Mouse (Mus musculus) liver, embryonic 15.5 days (tissue): ENCODE measurements around the gene Fam171a1. TPM values are rescaled to one million over a fixed set of nuclear protein-coding genes. Genes with fewer than 3 reads are reported as not detected.
"Not testable (repeated sequence)": the region's sequence is repeated elsewhere in the genome, so short reads cannot be mapped to it uniquely, and the experiment has no call there.

Source experiments
- ATAC-seq: fragments of 200-750 bp; cut with Nextera tagmentation; 2 replicates; pipeline ENCODE4 v1.8.0; 2017; ENCODE audit warnings: moderate number of reproducible peaks, mild to moderate bottlenecking, moderate library complexity; ENCODE audit not compliant: insufficient read depth
- H3K27ac ChIP-seq: fragments of 300-500 bp; sonication (generic); replicated peaks from 2 replicates; pipeline ENCODE4 v1.5.1; 2015; ENCODE audit warnings: mild to moderate bottlenecking, inconsistent platforms
- H3K27me3 ChIP-seq: fragments of 300-500 bp; sonication (generic); 2 replicates; pipeline ENCODE4 v1.6.1; 2015; ENCODE audit warnings: mild to moderate bottlenecking, inconsistent platforms
- H3K36me3 ChIP-seq: fragments of 300-500 bp; sonication (generic); replicated peaks from 2 replicates; pipeline ENCODE4 v1.6.1; 2015; ENCODE audit warnings: moderate library complexity, mild to moderate bottlenecking, inconsistent platforms
- H3K4me1 ChIP-seq: fragments of 300-500 bp; sonication (generic); replicated peaks from 2 replicates; pipeline ENCODE4 v1.6.1; 2015; ENCODE audit warnings: inconsistent platforms
- H3K4me2 ChIP-seq: fragments of 300-500 bp; sonication (generic); 2 replicates; pipeline ENCODE4 v1.6.1; 2015; ENCODE audit warnings: moderate library complexity, mild to moderate bottlenecking, inconsistent platforms
- H3K4me3 ChIP-seq: fragments of 300-500 bp; sonication (generic); replicated peaks from 2 replicates; pipeline ENCODE4 v1.5.1; 2015; ENCODE audit warnings: mild to moderate bottlenecking, inconsistent platforms
- H3K9ac ChIP-seq: fragments of 300-500 bp; sonication (generic); 2 replicates; pipeline ENCODE4 v1.6.1; 2015; ENCODE audit warnings: moderate library complexity, mild to moderate bottlenecking, inconsistent platforms
- H3K9me3 ChIP-seq: fragments of 300-500 bp; sonication (generic); replicated peaks from 2 replicates; pipeline ENCODE4 v1.6.1; 2016; ENCODE audit warnings: inconsistent platforms
- WGBS: fragments of 180-500 bp; shearing (Covaris S2); methylation state at CpG from one replicate; pipeline ENCODE4 v1.1.7; 2015; ENCODE audit warnings: mixed read lengths; ENCODE audit not compliant: insufficient replicate concordance; 5-methylcytosine and 5-hydroxymethylcytosine counted together
- polyA plus RNA-seq: library from polyadenylated mRNA; unstranded; fragments of >200 nt; fragmentation: Nextera tagmentation; extraction: Ambion mirVana; gene quantifications from 2 replicates; pipeline ENCODE4 v1.2.1, GENCODE M21; 2015

The Fam171a1 gene
- polyA plus RNA-seq, 1 experiment from 2014 or later = 2.8 TPM

- Histone ChIP-seq H3K9me3 (no peaks in the 10 kb centered on the region), H3K27ac (no peak overlapping the region), H3K27me3 (no peaks in the 10 kb centered on the region), H3K9ac (no peak overlapping the region), H3K36me3 (no peaks in the 10 kb centered on the region), H3K4me3 (no peak overlapping the region), H3K4me2 (no peak overlapping the region), H3K4me1 (no peaks in the 10 kb centered on the region)
- no peak for ATAC-seq
- WGBS = 69% methylated on average over 5 of the region's 5 CpGs
Observed at GRCm38 (mm10) chr2:3174890-3175289, 60.9 kb downstream of the Fam171a1 start.

DNA sequence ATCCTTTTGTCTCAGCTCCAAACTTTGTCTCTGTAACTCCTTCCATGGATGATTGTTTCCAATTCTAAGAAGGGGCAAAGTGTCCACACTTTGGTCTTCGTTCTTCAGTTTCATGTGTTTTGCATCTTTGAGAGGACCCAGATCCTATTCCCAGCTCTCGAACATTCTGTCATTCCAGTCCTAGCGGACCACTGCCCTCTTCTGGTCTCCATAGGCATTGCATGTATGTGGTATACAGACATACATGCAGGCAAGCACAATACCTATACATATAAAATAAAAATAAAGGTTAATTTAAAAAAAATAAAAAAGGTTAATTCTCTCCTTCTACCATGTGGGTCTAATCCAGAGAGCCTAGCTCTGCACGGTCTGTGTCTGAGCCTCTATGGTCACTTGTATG is 62.0 kb downstream of the Fam171a1 start:
- H3K9me3 ChIP-seq, H3K4me3 ChIP-seq, H3K36me3 ChIP-seq, H3K27ac ChIP-seq, H3K27me3 ChIP-seq, H3K9ac ChIP-seq, H3K4me2 ChIP-seq, ATAC-seq, H3K4me1 ChIP-seq: not testable (repeated sequence)
- 63% methylated on average over 4 of the region's 4 CpGs for WGBS

- no peaks in the 10 kb centered on the region for H3K36me3 ChIP-seq
- WGBS = 65% methylated on average over 3 of the region's 3 CpGs
Observed at GRCm38 (mm10) chr2:3176751-3177150, 62.7 kb downstream of the Fam171a1 start.

GRCm38 (mm10) chr2:3180550-3180949 is 66.5 kb downstream of the Fam171a1 start:
- WGBS = 66% methylated on average over 4 of the region's 4 CpGs
- no peak overlapping the region for H3K9ac ChIP-seq
- no peak overlapping the region for H3K4me2 ChIP-seq
- no peaks in the 10 kb centered on the region for H3K36me3 ChIP-seq
- no peaks in the 10 kb centered on the region for H3K9me3 ChIP-seq
- no peaks in the 10 kb centered on the region for H3K4me1 ChIP-seq
- no peak overlapping the region for H3K4me3 ChIP-seq
- H3K27me3 ChIP-seq = no peaks in the 10 kb centered on the region
- H3K27ac ChIP-seq = no peak overlapping the region
- ATAC-seq = no peak

More at GRCm38 (mm10) chr2:3176751-3177150, 62.7 kb downstream of the Fam171a1 start:
- no peaks in the 10 kb centered on the region for H3K9me3 ChIP-seq
- H3K4me2 ChIP-seq = no peak overlapping the region
- no peaks in the 10 kb centered on the region for H3K4me1 ChIP-seq
- no peak overlapping the region for H3K4me3 ChIP-seq
- no peak for ATAC-seq
- no peak overlapping the region for H3K9ac ChIP-seq
- H3K27ac ChIP-seq = no peak overlapping the region
- H3K27me3 ChIP-seq = no peaks in the 10 kb centered on the region

GRCm38 (mm10) chr2:3183656-3184055 is 69.6 kb downstream of the Fam171a1 start:
- ATAC-seq = no peak
- no peak overlapping the region for H3K4me2 ChIP-seq
- H3K4me1 ChIP-seq = no peaks in the 10 kb centered on the region
- H3K36me3 ChIP-seq = no peaks in the 10 kb centered on the region
- H3K9me3 ChIP-seq = no peaks in the 10 kb centered on the region
- H3K9ac ChIP-seq = no peak overlapping the region
- no peak overlapping the region for H3K4me3 ChIP-seq
- H3K27ac ChIP-seq = no peak overlapping the region
- WGBS = 74% methylated on average over 5 of the region's 5 CpGs
- no peaks in the 10 kb centered on the region for H3K27me3 ChIP-seq

DNA sequence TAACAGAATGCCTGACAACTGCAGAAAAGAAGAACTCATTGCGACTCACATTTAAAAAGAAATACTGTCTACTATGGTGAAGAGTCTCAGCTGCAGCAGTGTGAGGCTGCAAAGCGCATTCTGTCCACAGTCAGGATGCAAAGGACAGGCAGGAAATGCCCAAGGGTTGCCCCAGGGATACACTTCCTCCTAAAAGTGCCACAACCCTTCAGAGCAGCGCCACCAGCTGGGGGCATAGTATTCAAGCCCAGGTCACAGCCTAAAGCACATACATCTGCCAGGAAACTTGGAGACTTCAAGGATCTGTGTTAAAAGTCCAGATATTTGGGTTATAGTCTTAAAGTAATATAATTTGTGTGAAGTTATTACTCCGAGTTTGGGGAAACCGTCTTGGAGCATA is 71.3 kb downstream of the Fam171a1 start:
- Histone ChIP-seq H3K9me3 (no peaks in the 10 kb centered on the region), H3K36me3 (no peaks in the 10 kb centered on the region), H3K4me2 (no peak overlapping the region), H3K4me1 (no peaks in the 10 kb centered on the region), H3K27me3 (no peaks in the 10 kb centered on the region), H3K9ac (no peak overlapping the region), H3K27ac (no peak overlapping the region), H3K4me3 (no peak overlapping the region)
- no peak for ATAC-seq
- 56% methylated on average over 5 of the region's 5 CpGs for WGBS

DNA sequence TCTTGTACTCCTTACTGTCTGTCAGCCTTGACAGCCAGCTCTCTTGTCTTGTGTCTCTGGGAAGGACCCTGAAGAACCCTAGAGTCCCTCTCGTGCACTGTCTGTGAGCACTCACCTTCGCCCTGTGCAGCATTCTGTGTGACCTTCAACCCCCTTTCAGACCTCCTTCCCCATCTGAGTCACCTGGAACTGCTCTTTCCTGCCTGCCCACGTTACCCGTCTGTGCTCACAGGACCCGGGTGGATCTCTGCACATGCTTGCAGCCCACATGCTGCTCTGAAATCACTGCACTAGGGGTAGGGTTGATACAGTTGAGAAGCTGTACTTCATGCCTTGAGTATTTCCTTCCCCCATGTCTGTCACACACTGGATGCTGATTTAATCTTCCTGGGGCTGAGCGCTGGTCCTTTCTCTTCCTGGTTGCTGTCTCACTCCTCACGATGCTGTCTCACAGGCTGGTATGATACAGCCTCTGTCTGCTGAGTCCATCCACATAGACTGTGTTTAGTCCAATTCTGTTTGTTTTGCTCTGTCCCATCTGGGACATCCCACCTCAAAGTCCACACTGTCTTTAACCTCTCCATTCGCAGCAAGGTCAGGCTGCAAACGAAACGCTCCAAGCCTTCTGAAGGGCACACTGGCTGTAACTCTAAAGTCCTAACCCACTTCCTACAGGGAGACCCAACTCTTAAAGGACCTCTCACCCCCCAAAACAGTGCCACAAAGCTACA is 74.9 kb downstream of the Fam171a1 start:
- peak; percentile 57; the same call in 1 of the 2 replicates for ATAC-seq
- Histone ChIP-seq H3K4me2 (no peak overlapping the region), H3K9ac (no peak overlapping the region), H3K4me3 (no peak overlapping the region), H3K27ac (no peak overlapping the region), H3K4me1 (no peaks in the 10 kb centered on the region), H3K9me3 (no peaks in the 10 kb centered on the region), H3K36me3 (no peaks in the 10 kb centered on the region), H3K27me3 (no peaks in the 10 kb centered on the region)
- WGBS = 62% methylated on average over 10 of the region's 10 CpGs

GRCm38 (mm10) chr2:3191149-3191548 is 77.1 kb downstream of the Fam171a1 start:
- Histone ChIP-seq H3K4me2 (no peak overlapping the region), H3K9ac (no peak overlapping the region), H3K4me3 (no peak overlapping the region), H3K36me3 (no peaks in the 10 kb centered on the region), H3K4me1 (no peaks in the 10 kb centered on the region), H3K9me3 (no peaks in the 10 kb centered on the region), H3K27ac (no peak overlapping the region), H3K27me3 (no peaks in the 10 kb centered on the region)
- WGBS = 63% methylated on average over 6 of the region's 6 CpGs
- ATAC-seq = peak; percentile 40; the same call in 1 of the 2 replicates

DNA sequence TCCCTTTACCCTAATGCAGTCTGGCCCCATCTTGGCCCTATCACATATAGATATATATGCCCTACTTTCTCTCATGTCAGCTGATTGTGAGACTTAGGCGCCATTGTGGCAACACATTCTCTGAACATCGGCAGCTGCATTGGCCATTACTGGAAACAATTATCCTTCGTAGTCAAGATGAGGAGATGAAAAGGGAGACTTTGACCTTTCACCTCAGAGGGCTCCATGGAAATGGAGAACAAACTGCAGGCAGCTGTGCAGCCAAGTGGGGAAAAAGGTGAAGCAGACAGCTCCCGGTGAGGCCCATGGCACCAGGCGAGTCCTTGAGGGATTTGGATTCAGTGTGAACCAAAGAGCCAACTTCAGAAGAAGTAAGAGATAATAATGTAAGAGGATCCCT is 81.5 kb downstream of the Fam171a1 start:
- Histone ChIP-seq H3K4me3 (no peak overlapping the region), H3K27me3 (no peaks in the 10 kb centered on the region), H3K27ac (no peak overlapping the region), H3K4me1 (no peaks in the 10 kb centered on the region), H3K36me3 (no peaks in the 10 kb centered on the region), H3K9ac (no peak overlapping the region), H3K9me3 (no peaks in the 10 kb centered on the region), H3K4me2 (no peak overlapping the region)
- WGBS = 73% methylated on average over 5 of the region's 5 CpGs
- no peak for ATAC-seq

- Histone ChIP-seq H3K9ac (no peak overlapping the region), H3K27ac (no peak overlapping the region), H3K9me3 (no peaks in the 10 kb centered on the region), H3K4me3 (no peak overlapping the region), H3K4me2 (no peak overlapping the region), H3K4me1 (no peaks in the 10 kb centered on the region), H3K27me3 (no peaks in the 10 kb centered on the region), H3K36me3 (no peaks in the 10 kb centered on the region)
- 74% methylated on average over 4 of the region's 4 CpGs for WGBS
- no peak for ATAC-seq
Observed at GRCm38 (mm10) chr2:3200422-3200821, 86.4 kb downstream of the Fam171a1 start.

DNA sequence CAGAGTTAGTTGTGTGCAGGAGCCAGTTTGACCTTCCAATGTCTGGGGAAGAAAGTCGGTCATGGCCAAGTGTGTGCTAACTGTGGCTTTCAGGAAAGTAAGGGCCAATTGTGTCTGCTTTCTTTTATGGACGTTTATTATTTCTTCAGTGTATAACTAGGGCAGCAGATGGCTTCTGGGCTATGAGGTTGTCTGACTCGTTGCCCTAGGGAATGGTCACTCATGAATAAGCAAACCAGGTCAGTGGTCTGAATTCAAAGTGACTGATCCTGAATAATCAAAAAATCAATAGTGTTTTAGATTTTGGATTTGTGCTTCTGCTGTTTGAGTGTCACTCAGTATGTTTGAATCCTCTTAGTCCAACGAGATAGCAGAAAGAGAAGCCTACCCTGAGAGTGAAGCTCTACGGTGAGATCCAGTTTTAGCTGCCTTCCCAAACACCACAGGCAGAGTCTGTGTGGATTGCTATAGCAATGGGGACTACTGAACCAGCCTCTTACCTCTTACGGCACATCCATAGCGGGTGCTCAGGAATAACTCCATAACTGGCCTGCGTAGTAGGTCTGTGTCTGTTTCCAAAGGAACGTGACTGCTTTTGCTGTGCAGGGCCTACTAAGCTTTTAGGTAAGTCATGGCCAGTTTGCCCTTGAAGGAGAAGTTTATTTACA is 93.1 kb downstream of the Fam171a1 start:
- no peak overlapping the region for H3K4me2 ChIP-seq
- H3K4me1 ChIP-seq = no peaks in the 10 kb centered on the region
- ATAC-seq = no peak
- H3K36me3 ChIP-seq = no peaks in the 10 kb centered on the region
- H3K9me3 ChIP-seq = no peaks in the 10 kb centered on the region
- no peak overlapping the region for H3K27ac ChIP-seq
- 71% methylated on average over 9 of the region's 9 CpGs for WGBS
- H3K9ac ChIP-seq = no peak overlapping the region
- no peaks in the 10 kb centered on the region for H3K27me3 ChIP-seq
- no peak overlapping the region for H3K4me3 ChIP-seq
